Mouse (Mus musculus): ENCODE results near the gene Optc. TPM values are rescaled to one million over a fixed set of nuclear protein-coding genes. Genes with fewer than 3 reads are reported as not detected.

Gene Optc
- polyA plus RNA-seq, 1 experiment from 2014 or later: 3.0 TPM

DNA sequence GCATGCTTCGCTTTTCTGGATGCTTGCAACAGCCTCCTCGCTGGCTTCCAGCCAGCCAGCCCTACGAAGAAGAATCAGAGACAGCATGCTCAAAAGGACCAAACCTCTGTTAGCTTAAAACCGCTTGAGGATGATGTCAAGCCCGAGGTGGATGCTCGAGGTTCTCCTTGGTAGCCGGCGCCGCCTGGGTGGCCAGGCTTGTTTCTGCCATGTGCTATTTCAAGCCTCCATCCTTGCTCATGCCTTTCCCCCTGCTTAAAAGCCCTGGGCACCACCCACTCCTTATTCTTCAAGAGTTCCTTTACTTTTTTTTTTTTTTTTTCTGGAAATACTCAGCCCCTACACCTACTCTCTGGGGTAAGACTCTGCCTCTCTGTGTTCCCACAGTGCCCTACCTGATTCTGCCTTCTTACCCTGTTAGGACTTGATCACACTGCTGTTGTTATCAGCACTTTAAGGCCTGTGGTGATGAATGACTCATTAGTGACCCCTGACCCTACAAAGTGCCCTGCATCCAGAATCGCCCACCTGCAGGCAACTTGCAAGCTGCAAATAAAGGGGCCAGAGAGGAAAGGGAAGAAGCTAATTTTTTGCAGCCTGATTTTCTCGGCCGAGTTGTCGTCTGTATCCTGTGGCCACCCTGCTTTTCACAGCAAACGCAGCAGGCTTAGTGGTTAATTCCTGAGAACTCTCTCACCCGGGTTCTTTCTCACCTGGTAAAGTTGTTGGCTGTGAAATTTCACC lies 52.4 kb downstream of the Optc start:
- Histone ChIP-seq H3K27me3 (no peaks in the 10 kb centered on the region), H3K4me1 (replicated peaks) (peaks cover 33% of the 10 kb centered on the region), H3K4me3 (peak overlapping the region; percentile 22), H3K9ac (no peak overlapping the region), H3K9me3 (no peaks in the 10 kb centered on the region), H3K27ac (replicated peaks) (peak overlapping the region; percentile 63), H3K4me2 (peak overlapping the region; percentile 57), H3K36me3 (no peaks in the 10 kb centered on the region)
- WGBS: 7% methylated on average over 15 of the region's 15 CpGs
- ATAC-seq (ENCODE audit: low FRiP score, low read depth): no peak

DNA sequence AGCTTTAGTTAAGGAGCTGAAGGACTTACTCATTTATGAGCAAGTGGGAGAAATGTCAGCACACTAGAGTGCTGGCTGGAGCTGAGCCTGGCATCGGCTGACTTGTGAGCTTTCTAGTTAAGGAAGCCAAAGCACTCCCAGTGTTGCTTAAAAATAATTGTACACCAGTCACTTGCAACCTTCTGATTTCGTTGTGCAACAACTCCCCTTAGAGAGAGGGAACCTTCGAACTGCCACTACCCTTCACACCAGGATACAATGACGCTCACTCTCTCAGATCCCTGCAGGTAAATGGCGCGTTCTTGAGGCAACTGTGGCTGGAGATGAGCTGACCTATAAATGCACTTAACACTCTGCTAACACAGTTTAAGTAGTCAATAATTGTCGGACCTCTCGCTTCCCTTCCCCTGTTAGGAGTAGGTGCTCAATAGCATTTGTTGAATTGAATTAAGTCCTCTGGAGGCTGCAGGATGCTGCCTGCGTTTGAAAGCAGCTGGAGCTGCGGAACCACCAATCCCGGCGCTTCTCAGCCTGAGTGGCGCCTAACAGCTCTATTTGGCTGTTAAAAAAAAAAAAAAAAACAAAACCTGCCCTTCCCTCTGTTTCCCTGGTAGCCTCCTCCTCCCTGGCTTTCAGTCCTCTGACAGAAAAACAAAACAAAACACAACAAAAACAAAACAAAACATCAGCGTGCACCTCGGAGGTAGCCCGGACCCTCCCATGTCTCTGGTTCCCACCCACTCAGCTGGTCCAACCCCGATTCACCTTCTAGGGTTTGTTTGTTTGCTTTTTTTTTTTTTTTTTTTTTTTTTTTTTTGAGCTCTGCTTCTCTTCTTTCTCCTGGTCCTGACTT lies 53.2 kb downstream of the Optc start:
- WGBS: 2% methylated on average over 17 of the region's 17 CpGs
- Histone ChIP-seq H3K36me3 (no peaks in the 10 kb centered on the region), H3K27me3 (no peaks in the 10 kb centered on the region), H3K4me1 (replicated peaks) (peaks cover 33% of the 10 kb centered on the region), H3K4me3 (peak overlapping the region; percentile 22), H3K27ac (replicated peaks) (peak overlapping the region; percentile 63), H3K9me3 (no peaks in the 10 kb centered on the region), H3K4me2 (peak overlapping the region; percentile 57), H3K9ac (no peak overlapping the region)
- peak; percentile 42; the same call in 1 of the 2 replicates for ATAC-seq (ENCODE audit: low FRiP score, low read depth)

Other genes with a start within 250 kb of the Optc start
- not detected in 2 replicates for gene Zbed6, start 247.1 kb downstream of the Optc start, polyA plus RNA-seq (2015; fragmentation: Nextera tagmentation; extraction: Ambion mirVana)
- 2.3 and 3.0 TPM in 2 replicates for gene Gm38394, start 246.7 kb downstream of the Optc start, polyA plus RNA-seq (2015; fragmentation: Nextera tagmentation; extraction: Ambion mirVana)
- gene Lax1, start 217.9 kb downstream of the Optc start, polyA plus RNA-seq (2015; fragmentation: Nextera tagmentation; extraction: Ambion mirVana): 0.08 and 0.09 TPM in 2 replicates
- gene Atp2b4, start 107.0 kb downstream of the Optc start, polyA plus RNA-seq (2015; fragmentation: Nextera tagmentation; extraction: Ambion mirVana): 11.8 and 12.4 TPM in 2 replicates
- gene Prelp, start 13.4 kb upstream of the Optc start, polyA plus RNA-seq (2015; fragmentation: Nextera tagmentation; extraction: Ambion mirVana): 12.0 and 18.0 TPM in 2 replicates
- gene Fmod, start 129.3 kb upstream of the Optc start, polyA plus RNA-seq (2015; fragmentation: Nextera tagmentation; extraction: Ambion mirVana): 10.2 and 11.0 TPM in 2 replicates
- gene Btg2, start 171.1 kb upstream of the Optc start, polyA plus RNA-seq (2015; fragmentation: Nextera tagmentation; extraction: Ambion mirVana): 30.4 and 49.0 TPM in 2 replicates
- 0.37 and 0.38 TPM in 2 replicates for gene Chit1, start 203.2 kb upstream of the Optc start, polyA plus RNA-seq (2015; fragmentation: Nextera tagmentation; extraction: Ambion mirVana)